Mouse (Mus musculus): Measurements from ENCODE around the gene Rbm41. TPM values are rescaled to one million over a fixed set of nuclear protein-coding genes. Genes with fewer than 3 reads are reported as not detected.

Rbm41 gene
- 9.0 and 9.6 TPM in 2 replicates for polyA plus RNA-seq (2016; fragmentation: Nextera tagmentation; extraction: Ambion mirVana)

GRCm38 (mm10) chrX:139997740-139998690 is at the start of gene Rbm41:
TSS of gene Rbm41 (minus strand) at chrX:139998595.
- H3K27ac ChIP-seq (replicated peaks), result peak within 1 kb of the TSS; percentile 64
- 18% methylated on average over 25 of the region's 25 CpGs for WGBS
- peak; percentile 93 for ATAC-seq (ENCODE audit: low FRiP score, low read depth)
- H3K27me3 ChIP-seq, result peaks cover 15% of the 10 kb centered on the region; the same call in 1 of the 2 replicates
- no peaks in the 10 kb centered on the region for H3K4me1 ChIP-seq
- peak within 1 kb of the TSS; percentile 55 for H3K4me3 ChIP-seq
- H3K36me3 ChIP-seq, result peaks cover 6% of the 10 kb centered on the region; the same call in 1 of the 2 replicates
- peak within 1 kb of the TSS; percentile 49 for H3K4me2 ChIP-seq (replicated peaks)
- peak within 1 kb of the TSS; percentile 57 for H3K9ac ChIP-seq (replicated peaks)
- H3K9me3 ChIP-seq, result no peaks in the 10 kb centered on the region

GRCm38 (mm10) chrX:139998691-139999065 is 283 bp upstream of the Rbm41 start:
- Histone ChIP-seq H3K4me3 (no peak overlapping the region; the same call in 1 of the 2 replicates), H3K4me1 (no peaks in the 10 kb centered on the region), H3K9me3 (no peaks in the 10 kb centered on the region), H3K9ac (replicated peaks) (no peak overlapping the region), H3K36me3 (0 out of 2 replicates have a peak, but pooled peaks cover 3% of the 10 kb centered on the region), H3K4me2 (replicated peaks) (no peak overlapping the region), H3K27me3 (peaks cover 18% of the 10 kb centered on the region; the same call in 1 of the 2 replicates), H3K27ac (replicated peaks) (no peak overlapping the region)
- ATAC-seq (ENCODE audit: low FRiP score, low read depth), result peak; percentile 38
- WGBS, result 89% methylated on average over 4 of the region's 4 CpGs

- no peak for ATAC-seq (ENCODE audit: low FRiP score, low read depth)
- Histone ChIP-seq H3K4me3 (no peak overlapping the region), H3K27me3 (peaks cover 17% of the 10 kb centered on the region), H3K27ac (replicated peaks) (no peak overlapping the region), H3K4me2 (replicated peaks) (no peak overlapping the region), H3K9ac (replicated peaks) (no peak overlapping the region), H3K4me1 (no peaks in the 10 kb centered on the region), H3K36me3 (no peaks in the 10 kb centered on the region), H3K9me3 (no peaks in the 10 kb centered on the region)
- 81% methylated on average over 5 of the region's 5 CpGs for WGBS
Measured at GRCm38 (mm10) chrX:139982115-139982514, 16.3 kb downstream of the Rbm41 start.

- Histone ChIP-seq H3K4me2 (replicated peaks) (no peak overlapping the region), H3K36me3 (no peaks in the 10 kb centered on the region), H3K9ac (replicated peaks) (no peak overlapping the region), H3K9me3 (no peaks in the 10 kb centered on the region), H3K27ac (replicated peaks) (no peak overlapping the region), H3K4me3 (no peak overlapping the region), H3K27me3 (peaks cover 4% of the 10 kb centered on the region; the same call in 1 of the 2 replicates), H3K4me1 (no peaks in the 10 kb centered on the region)
- no peak for ATAC-seq (ENCODE audit: low FRiP score, low read depth)
- 88% methylated on average over 1 of the region's 1 CpGs for WGBS
Measured at GRCm38 (mm10) chrX:139933507-139933906, 64.9 kb downstream of the Rbm41 start.

- Histone ChIP-seq H3K36me3 (no peaks in the 10 kb centered on the region), H3K27me3 (peaks cover 4% of the 10 kb centered on the region; the same call in 1 of the 2 replicates), H3K4me1 (no peaks in the 10 kb centered on the region), H3K27ac (replicated peaks) (no peak overlapping the region), H3K9ac (replicated peaks) (no peak overlapping the region), H3K9me3 (no peaks in the 10 kb centered on the region), H3K4me3 (no peak overlapping the region), H3K4me2 (replicated peaks) (no peak overlapping the region)
- no peak for ATAC-seq (ENCODE audit: low FRiP score, low read depth)
- 75% methylated on average over 3 of the region's 3 CpGs for WGBS
Measured at GRCm38 (mm10) chrX:139932472-139932871, 65.9 kb downstream of the Rbm41 start.

- Histone ChIP-seq H3K9ac (replicated peaks) (no peak overlapping the region), H3K27me3 (0 out of 2 replicates have a peak, but pooled peaks cover 7% of the 10 kb centered on the region), H3K9me3 (no peaks in the 10 kb centered on the region), H3K36me3 (no peaks in the 10 kb centered on the region), H3K4me1 (no peaks in the 10 kb centered on the region), H3K4me2 (replicated peaks) (no peak overlapping the region), H3K27ac (replicated peaks) (no peak overlapping the region), H3K4me3 (no peak overlapping the region)
- WGBS, result 81% methylated on average over 4 of the region's 4 CpGs
- ATAC-seq (ENCODE audit: low FRiP score, low read depth), result no peak
Measured at GRCm38 (mm10) chrX:139920572-139920971, 77.8 kb downstream of the Rbm41 start.

GRCm38 (mm10) chrX:139891387-139891786 is 107.0 kb downstream of the Rbm41 start:
- Histone ChIP-seq H3K4me1 (no peaks in the 10 kb centered on the region), H3K4me2 (replicated peaks) (no peak overlapping the region), H3K9ac (replicated peaks) (no peak overlapping the region), H3K36me3 (no peaks in the 10 kb centered on the region), H3K9me3 (no peaks in the 10 kb centered on the region), H3K27me3 (peaks cover 3% of the 10 kb centered on the region; the same call in 1 of the 2 replicates), H3K4me3 (no peak overlapping the region), H3K27ac (replicated peaks) (no peak overlapping the region)
- ATAC-seq (ENCODE audit: low FRiP score, low read depth), result no peak
- 81% methylated on average over 1 of the region's 1 CpGs for WGBS

GRCm38 (mm10) chrX:139883221-139883620 is 115.2 kb downstream of the Rbm41 start:
- H3K4me3 ChIP-seq, result no peak overlapping the region
- no peak for ATAC-seq (ENCODE audit: low FRiP score, low read depth)
- peaks cover under 1% of the 10 kb centered on the region for H3K27me3 ChIP-seq
- no peak overlapping the region for H3K27ac ChIP-seq (replicated peaks)
- H3K9me3 ChIP-seq, result no peaks in the 10 kb centered on the region
- H3K9ac ChIP-seq (replicated peaks), result no peak overlapping the region
- H3K4me2 ChIP-seq (replicated peaks), result no peak overlapping the region
- no peaks in the 10 kb centered on the region for H3K4me1 ChIP-seq
- no peaks in the 10 kb centered on the region for H3K36me3 ChIP-seq

- no peak for ATAC-seq (ENCODE audit: low FRiP score, low read depth)
- Histone ChIP-seq H3K27ac (replicated peaks) (no peak overlapping the region), H3K4me3 (no peak overlapping the region), H3K27me3 (peaks cover 24% of the 10 kb centered on the region), H3K4me1 (no peaks in the 10 kb centered on the region), H3K9ac (replicated peaks) (no peak overlapping the region), H3K9me3 (no peaks in the 10 kb centered on the region), H3K4me2 (replicated peaks) (no peak overlapping the region), H3K36me3 (no peaks in the 10 kb centered on the region)
- WGBS, result 25% methylated on average over 3 of the region's 3 CpGs
Measured at GRCm38 (mm10) chrX:139877936-139878335, 120.5 kb downstream of the Rbm41 start.

- H3K27ac ChIP-seq (replicated peaks), result no peak overlapping the region
- H3K4me3 ChIP-seq, result no peak overlapping the region
- no peak overlapping the region for H3K9ac ChIP-seq (replicated peaks)
- no peak for ATAC-seq (ENCODE audit: low FRiP score, low read depth)
- peaks cover 32% of the 10 kb centered on the region for H3K27me3 ChIP-seq
- no peak overlapping the region for H3K4me2 ChIP-seq (replicated peaks)
- no peaks in the 10 kb centered on the region for H3K4me1 ChIP-seq
- H3K9me3 ChIP-seq, result no peaks in the 10 kb centered on the region
- no peaks in the 10 kb centered on the region for H3K36me3 ChIP-seq
- 87% methylated on average over 7 of the region's 7 CpGs for WGBS
Measured at GRCm38 (mm10) chrX:139877105-139877504, 121.3 kb downstream of the Rbm41 start.

- H3K27ac ChIP-seq (replicated peaks), result no peak within 1 kb of the TSS
- WGBS, result 21% methylated on average over 51 of the region's 87 CpGs
- ATAC-seq (ENCODE audit: low FRiP score, low read depth), result peak; percentile 94
- peak within 1 kb of the TSS; percentile 64 for H3K4me3 ChIP-seq
- H3K9me3 ChIP-seq, result no peaks in the 10 kb centered on the region
- no peaks in the 10 kb centered on the region for H3K4me1 ChIP-seq
- peak within 1 kb of the TSS; percentile 65 for H3K4me2 ChIP-seq (replicated peaks)
- H3K36me3 ChIP-seq, result no peaks in the 10 kb centered on the region
- peaks cover 24% of the 10 kb centered on the region for H3K27me3 ChIP-seq
- H3K9ac ChIP-seq (replicated peaks), result peak within 1 kb of the TSS; percentile 62
Measured at GRCm38 (mm10) chrX:139870938-139871791, 127.2 kb downstream of the Rbm41 start, which contains the start of gene Morc4. TSS of gene Morc4 (minus strand) at chrX:139871677.

All from midbrain, embryonic 12.5 days (tissue).